Mouse (Mus musculus): Measurements from ENCODE around the gene Olfr958. TPM values are rescaled to one million over a fixed set of nuclear protein-coding genes. Genes with fewer than 3 reads are reported as not detected.

Olfr958 gene
- polyA plus RNA-seq, 1 experiment from 2014 or later = not detected

GRCm38 (mm10) chr9:39509412-39509811 lies 44.4 kb downstream of the Olfr958 start:
- no peak for ATAC-seq (ENCODE audit: insufficient number of reproducible peaks, low FRiP score)
- no peaks in the 10 kb centered on the region for H3K36me3 ChIP-seq
- no peak overlapping the region for H3K4me2 ChIP-seq
- no peak overlapping the region for H3K27ac ChIP-seq (ENCODE audit: poor library complexity, severe bottlenecking)
- H3K4me1 ChIP-seq (replicated peaks) = no peaks in the 10 kb centered on the region
- H3K27me3 ChIP-seq (replicated peaks) = no peaks in the 10 kb centered on the region
- no peaks in the 10 kb centered on the region for H3K9me3 ChIP-seq (replicated peaks)
- no peak overlapping the region for H3K9ac ChIP-seq
- no peak overlapping the region for H3K4me3 ChIP-seq
- 71% methylated on average over 9 of the region's 9 CpGs for WGBS

- no peaks in the 10 kb centered on the region for H3K27me3 ChIP-seq (replicated peaks)
- no peak overlapping the region for H3K4me3 ChIP-seq
- H3K4me1 ChIP-seq (replicated peaks) = no peaks in the 10 kb centered on the region
- no peaks in the 10 kb centered on the region for H3K9me3 ChIP-seq (replicated peaks)
- H3K27ac ChIP-seq (ENCODE audit: poor library complexity, severe bottlenecking) = no peak overlapping the region
- H3K4me2 ChIP-seq = no peak overlapping the region
- 9% methylated on average over 6 of the region's 6 CpGs for WGBS
- ATAC-seq (ENCODE audit: insufficient number of reproducible peaks, low FRiP score) = no peak
- no peak overlapping the region for H3K9ac ChIP-seq
- H3K36me3 ChIP-seq = no peaks in the 10 kb centered on the region
Measured at GRCm38 (mm10) chr9:39508998-39509397, 44.9 kb downstream of the Olfr958 start.

Other genes starting within 250 kb of the Olfr958 start
- not detected in 2 replicates for gene Olfr948, start 228.0 kb downstream of the Olfr958 start, polyA plus RNA-seq (2016; fragmentation: Nextera tagmentation; extraction: Ambion mirVana)
- not detected in 2 replicates for gene Olfr951, start 166.6 kb downstream of the Olfr958 start, polyA plus RNA-seq (2016; fragmentation: Nextera tagmentation; extraction: Ambion mirVana)
- gene Olfr952, start 126.9 kb downstream of the Olfr958 start, polyA plus RNA-seq (2016; fragmentation: Nextera tagmentation; extraction: Ambion mirVana) = not detected in 2 replicates
- gene Olfr954, start 97.4 kb downstream of the Olfr958 start, polyA plus RNA-seq (2016; fragmentation: Nextera tagmentation; extraction: Ambion mirVana) = not detected in 2 replicates
- not detected in 2 replicates for gene Olfr955, start 82.1 kb downstream of the Olfr958 start, polyA plus RNA-seq (2016; fragmentation: Nextera tagmentation; extraction: Ambion mirVana)
- not detected in 2 replicates for gene Olfr44, start 60.1 kb downstream of the Olfr958 start, polyA plus RNA-seq (2016; fragmentation: Nextera tagmentation; extraction: Ambion mirVana)
- not detected in 2 replicates for gene Olfr957, start 38.2 kb downstream of the Olfr958 start, polyA plus RNA-seq (2016; fragmentation: Nextera tagmentation; extraction: Ambion mirVana)
- not detected in 2 replicates for gene Olfr959, start 21.5 kb upstream of the Olfr958 start, polyA plus RNA-seq (2016; fragmentation: Nextera tagmentation; extraction: Ambion mirVana)
- 11.0 and 11.4 TPM in 2 replicates for gene AW551984, start 50.3 kb upstream of the Olfr958 start, polyA plus RNA-seq (2016; fragmentation: Nextera tagmentation; extraction: Ambion mirVana)
- not detected in 2 replicates for gene Olfr148, start 56.6 kb upstream of the Olfr958 start, polyA plus RNA-seq (2016; fragmentation: Nextera tagmentation; extraction: Ambion mirVana)
- gene Olfr960, start 67.3 kb upstream of the Olfr958 start, polyA plus RNA-seq (2016; fragmentation: Nextera tagmentation; extraction: Ambion mirVana) = not detected in 2 replicates
- gene Olfr961, start 91.0 kb upstream of the Olfr958 start, polyA plus RNA-seq (2016; fragmentation: Nextera tagmentation; extraction: Ambion mirVana) = not detected in 2 replicates
- gene Olfr963, start 113.2 kb upstream of the Olfr958 start, polyA plus RNA-seq (2016; fragmentation: Nextera tagmentation; extraction: Ambion mirVana) = not detected in 2 replicates
- not detected in 2 replicates for gene Olfr149, start 153.1 kb upstream of the Olfr958 start, polyA plus RNA-seq (2016; fragmentation: Nextera tagmentation; extraction: Ambion mirVana)
- not detected in 2 replicates for gene Olfr965, start 157.3 kb upstream of the Olfr958 start, polyA plus RNA-seq (2016; fragmentation: Nextera tagmentation; extraction: Ambion mirVana)
- gene Olfr150, start 176.9 kb upstream of the Olfr958 start, polyA plus RNA-seq (2016; fragmentation: Nextera tagmentation; extraction: Ambion mirVana) = not detected in 2 replicates
- gene Olfr967, start 192.2 kb upstream of the Olfr958 start, polyA plus RNA-seq (2016; fragmentation: Nextera tagmentation; extraction: Ambion mirVana) = not detected in 2 replicates
- not detected in 2 replicates for gene Olfr968, start 229.2 kb upstream of the Olfr958 start, polyA plus RNA-seq (2016; fragmentation: Nextera tagmentation; extraction: Ambion mirVana)
- gene Olfr969, start 236.9 kb upstream of the Olfr958 start, polyA plus RNA-seq (2016; fragmentation: Nextera tagmentation; extraction: Ambion mirVana) = not detected in 2 replicates